Mouse (Mus musculus) telencephalon, adult 2 months (tissue): Measurements from ENCODE around the gene Gnrhr.

Source experiments
- DNase-seq: peaks from one replicate; pipeline ENCODE4 v3.0.0-alpha.2; 2011; ENCODE audit warnings: low read depth, low spot score

Gnrhr gene

GRCm38 (mm10) chr5:86197801-86198200 is at the start of gene Gnrhr:
TSS of gene Gnrhr (minus strand) at chr5:86197901.
- no peak for DNase-seq

- DNase-seq, result peak; percentile 11
Observed at GRCm38 (mm10) chr5:86246559-86246958, 48.9 kb upstream of the Gnrhr start.

- DNase-seq, result no peak
Observed at GRCm38 (mm10) chr5:86244880-86245279, 47.2 kb upstream of the Gnrhr start.

GRCm38 (mm10) chr5:86244275-86244674 is 46.6 kb upstream of the Gnrhr start:
- DNase-seq, result no peak

GRCm38 (mm10) chr5:86227156-86227853 is 29.6 kb upstream of the Gnrhr start:
- DNase-seq, result no peak

GRCm38 (mm10) chr5:86191356-86191755 is 6.3 kb downstream of the Gnrhr start:
- DNase-seq, result peak; percentile 32

- peak; percentile 19 for DNase-seq
Observed at GRCm38 (mm10) chr5:86190770-86191169, 6.9 kb downstream of the Gnrhr start.

GRCm38 (mm10) chr5:86190290-86190689 is 7.4 kb downstream of the Gnrhr start:
- no peak for DNase-seq

GRCm38 (mm10) chr5:86187441-86187840 is 10.3 kb downstream of the Gnrhr start:
- DNase-seq, result no peak

- no peak for DNase-seq
Observed at GRCm38 (mm10) chr5:86173778-86174177, 23.9 kb downstream of the Gnrhr start.

- DNase-seq, result peak; percentile 98
Observed at GRCm38 (mm10) chr5:86172449-86173161, 25.1 kb downstream of the Gnrhr start, which contains the start of gene Uba6. TSS of gene Uba6 (minus strand) at chr5:86172803.

- DNase-seq, result peak; percentile 6
Observed at GRCm38 (mm10) chr5:86172088-86172448, 25.6 kb downstream of the Gnrhr start.
